ENCODE assay signal across 8 mouse cellular contexts in the genomic region with DNA sequence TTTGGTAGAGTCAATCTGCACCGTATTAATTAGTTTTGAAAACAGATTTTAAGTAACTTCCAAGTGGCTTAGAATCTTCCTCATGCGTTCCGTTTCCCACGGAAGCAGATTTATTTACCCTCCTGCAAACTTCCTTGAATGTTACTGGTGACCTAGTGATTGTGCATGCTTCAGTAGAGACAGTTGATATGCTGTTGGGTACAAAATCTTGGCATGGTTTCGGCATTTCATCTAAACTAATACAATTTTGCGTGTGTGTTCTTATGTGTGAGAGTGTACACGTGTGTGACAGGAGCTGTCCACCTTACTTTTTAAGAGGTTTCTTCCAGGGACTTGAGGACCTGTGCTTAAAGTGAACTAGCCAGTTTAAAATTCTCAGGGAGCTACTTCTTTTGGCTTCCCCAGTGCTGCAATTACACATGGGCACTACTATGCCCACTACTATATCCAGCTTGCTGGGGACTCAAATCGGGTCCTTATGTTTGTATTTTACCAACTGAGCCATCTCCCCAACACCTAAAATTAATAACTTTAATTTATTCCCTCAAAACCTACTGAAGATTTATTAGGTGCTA. TPM values are rescaled to one million over a fixed set of nuclear protein-coding genes. Genes with fewer than 3 reads are reported as not detected.
DNase-seq lines count a peak whose midpoint lies in the region; ATAC-seq and TF ChIP-seq lines count a peak whose summit lies in the region.

No protein-coding gene starts in this region.

- H3K4me1 ChIP-seq in embryonic facial prominence, embryonic 13.5 days = peaks cover 16% of the 10 kb centered on the region
- H3K4me1 ChIP-seq in intestine, postnatal 0 days (replicated peaks; ENCODE audit: control insufficient read depth, insufficient read depth, low read length) = no peaks in the 10 kb centered on the region; the same call in 1 of the 2 replicates
- H3K4me1 ChIP-seq in neural tube, embryonic 15.5 days = peaks cover 33% of the 10 kb centered on the region

- peak overlapping the region; percentile 77 for H3K4me3 ChIP-seq in layer of hippocampus, adult 2 months
- H3K4me3 ChIP-seq in embryonic facial prominence, embryonic 13.5 days = 0 out of 2 replicates have a peak overlapping the region, but pooled peaks have one; percentile 8
- H3K4me3 ChIP-seq in intestine, postnatal 0 days (ENCODE audit: low read depth, low read length) = peak overlapping the region; percentile 5; the same call in 1 of the 2 replicates
- peak overlapping the region; percentile 24 for H3K4me3 ChIP-seq in neural tube, embryonic 15.5 days (replicated peaks)

- no peak overlapping the region for H3K27ac ChIP-seq in layer of hippocampus, adult 2 months
- no peak overlapping the region for H3K27ac ChIP-seq in embryonic facial prominence, embryonic 13.5 days
- H3K27ac ChIP-seq in intestine, postnatal 0 days (ENCODE audit: low read depth, low read length) = no peak overlapping the region
- H3K27ac ChIP-seq in neural tube, embryonic 15.5 days (replicated peaks) = no peak overlapping the region

- DNase-seq in layer of hippocampus, adult 2 months (ENCODE audit: low spot score in 2 of 2) = no peak
- no peak for DNase-seq in layer of hippocampus, adult 18-20 months (ENCODE audit: low spot score in 2 of 2)
- DNase-seq in cerebellum, adult 18-20 months = no peak
- DNase-seq in cerebellum, postnatal 36 days = no peak
- no peak for DNase-seq in testis, postnatal 14 days (ENCODE audit: low spot score)

- H3K9me3 ChIP-seq in embryonic facial prominence, embryonic 13.5 days = no peaks in the 10 kb centered on the region
- no peaks in the 10 kb centered on the region for H3K9me3 ChIP-seq in intestine, postnatal 0 days (ENCODE audit: control insufficient read depth)
- no peaks in the 10 kb centered on the region for H3K9me3 ChIP-seq in neural tube, embryonic 15.5 days (replicated peaks)

- no peaks in the 10 kb centered on the region for H3K27me3 ChIP-seq in embryonic facial prominence, embryonic 13.5 days
- H3K27me3 ChIP-seq in intestine, postnatal 0 days (replicated peaks; ENCODE audit: control insufficient read depth, insufficient read depth, low read length) = no peaks in the 10 kb centered on the region
- no peaks in the 10 kb centered on the region for H3K27me3 ChIP-seq in neural tube, embryonic 15.5 days (replicated peaks)

- peak overlapping the region; percentile 95 for H3K4me2 ChIP-seq in embryonic facial prominence, embryonic 13.5 days
- peak overlapping the region; percentile 85 for H3K4me2 ChIP-seq in intestine, postnatal 0 days (replicated peaks; ENCODE audit: low read depth)
- peak overlapping the region; percentile 99 for H3K4me2 ChIP-seq in neural tube, embryonic 15.5 days

- TF ChIP-seq CTCF in layer of hippocampus, adult 2 months (conservative IDR thresholded peaks at IDR 0.05) = no peak
- TF ChIP-seq CTCF in intestine, postnatal 0 days (IDR thresholded peaks at IDR 0.05; ENCODE audit: low read depth) = no peak

- ATAC-seq in embryonic facial prominence, embryonic 13.5 days (ENCODE audit: insufficient number of reproducible peaks, insufficient read depth, low FRiP score, low TSS enrichment, low read depth) = no peak
- ATAC-seq in intestine, postnatal 0 days = no peak
- ATAC-seq in neural tube, embryonic 15.5 days (ENCODE audit: low FRiP score) = no peak

- no peak overlapping the region for H3K9ac ChIP-seq in embryonic facial prominence, embryonic 13.5 days
- no peak overlapping the region for H3K9ac ChIP-seq in intestine, postnatal 0 days (ENCODE audit: low read depth, low read length)
- H3K9ac ChIP-seq in neural tube, embryonic 15.5 days (replicated peaks) = 0 out of 2 replicates have a peak overlapping the region, but pooled peaks have one; percentile 20

- 64% methylated on average over 8 of the region's 8 CpGs for WGBS in embryonic facial prominence, embryonic 13.5 days
- 43% methylated on average over 8 of the region's 8 CpGs for WGBS in intestine, postnatal 0 days
- 66% methylated on average over 8 of the region's 8 CpGs for WGBS in neural tube, embryonic 15.5 days

- H3K36me3 ChIP-seq in embryonic facial prominence, embryonic 13.5 days = no peaks in the 10 kb centered on the region
- H3K36me3 ChIP-seq in intestine, postnatal 0 days (ENCODE audit: control insufficient read depth, insufficient read depth) = no peaks in the 10 kb centered on the region
- H3K36me3 ChIP-seq in neural tube, embryonic 15.5 days = no peaks in the 10 kb centered on the region

RNA-seq across cellular contexts. Expression of a gene that starts 3.0 kb away (rescaled TPM):
- 10 to 100 TPM; 32.9 to 35.0 TPM for total RNA-seq in layer of hippocampus, adult 2 months (2021)
- total RNA-seq in layer of hippocampus, adult 18-20 months (2021) = 10 to 100 TPM; 32.6 to 32.9 TPM
- 22.3 TPM in 2 replicates for polyA plus RNA-seq in embryonic facial prominence, embryonic 13.5 days (2015; fragmentation: Nextera tagmentation; extraction: Ambion mirVana)
- 9.3 and 11.6 TPM in 2 replicates for polyA plus RNA-seq in intestine, postnatal 0 days (2015; fragmentation: Nextera tagmentation; extraction: Ambion mirVana)
- polyA plus RNA-seq in neural tube, embryonic 15.5 days (2015; fragmentation: Nextera tagmentation; extraction: Ambion mirVana) = 13.3 and 15.1 TPM in 2 replicates

Comparison
In these comparisons a context has a peak if more than half of its experiments do, and no peak if none do; other contexts are left out.
1. H3K4me3 ChIP-seq: peak in every context shown above with its lines; median percentile 77 in layer of hippocampus, adult 2 months; 24 in neural tube, embryonic 15.5 days; 8 in embryonic facial prominence, embryonic 13.5 days; 5 in intestine, postnatal 0 days.